Mouse (Mus musculus) forebrain, embryonic 13.5 days (tissue): ENCODE measurements around the gene Camta1. TPM values are rescaled to one million over a fixed set of nuclear protein-coding genes. Genes with fewer than 3 reads are reported as not detected.
A peak's percentile ranks its signal among the peaks of the same experiment; 100 is the strongest.

ENCODE experiments used
- ATAC-seq: fragments of 200-750 bp; cut with Nextera tagmentation; 2 replicates; pipeline ENCODE4 v1.8.0; 2017
- H3K27ac ChIP-seq: fragments of 300-500 bp; sonication (generic); 2 replicates; pipeline ENCODE4 v1.5.1; 2015; ENCODE audit warnings: inconsistent platforms, mild to moderate bottlenecking, moderate library complexity
- H3K27me3 ChIP-seq: fragments of 300-500 bp; sonication (generic); 2 replicates; pipeline ENCODE4 v1.6.1; 2015; ENCODE audit warnings: mild to moderate bottlenecking, inconsistent platforms
- H3K36me3 ChIP-seq: fragments of 300-500 bp; sonication (generic); 2 replicates; pipeline ENCODE4 v1.6.1; 2015; ENCODE audit warnings: mild to moderate bottlenecking, inconsistent platforms; ENCODE audit not compliant: poor library complexity, severe bottlenecking
- H3K4me1 ChIP-seq: fragments of 300-500 bp; sonication (generic); 2 replicates; pipeline ENCODE4 v1.6.1; 2015; ENCODE audit warnings: inconsistent platforms
- H3K4me2 ChIP-seq: fragments of 300-500 bp; sonication (generic); 2 replicates; pipeline ENCODE4 v1.6.1; 2015; ENCODE audit warnings: inconsistent platforms, mild to moderate bottlenecking, moderate library complexity
- H3K4me3 ChIP-seq: fragments of 300-500 bp; sonication (generic); 2 replicates; pipeline ENCODE4 v1.5.1; 2015; ENCODE audit warnings: mild to moderate bottlenecking, inconsistent platforms
- H3K9ac ChIP-seq: fragments of 300-500 bp; sonication (generic); 2 replicates; pipeline ENCODE4 v1.6.1; 2015; ENCODE audit warnings: mild to moderate bottlenecking, inconsistent platforms
- H3K9me3 ChIP-seq: fragments of 300-500 bp; sonication (generic); replicated peaks from 2 replicates; pipeline ENCODE4 v1.6.1; 2016; ENCODE audit warnings: inconsistent platforms
- WGBS: fragments of 180-500 bp; shearing (Covaris S2); methylation state at CpG from one replicate; pipeline ENCODE4 v1.1.7; 2015; 5-methylcytosine and 5-hydroxymethylcytosine counted together
- polyA plus RNA-seq: library from polyadenylated mRNA; unstranded; fragments of >200 nt; fragmentation: Nextera tagmentation; extraction: Ambion mirVana; gene quantifications from 2 replicates; pipeline ENCODE4 v1.2.1, GENCODE M21; 2015

Gene Camta1
- polyA plus RNA-seq, 1 experiment from 2014 or later = 150 TPM

DNA sequence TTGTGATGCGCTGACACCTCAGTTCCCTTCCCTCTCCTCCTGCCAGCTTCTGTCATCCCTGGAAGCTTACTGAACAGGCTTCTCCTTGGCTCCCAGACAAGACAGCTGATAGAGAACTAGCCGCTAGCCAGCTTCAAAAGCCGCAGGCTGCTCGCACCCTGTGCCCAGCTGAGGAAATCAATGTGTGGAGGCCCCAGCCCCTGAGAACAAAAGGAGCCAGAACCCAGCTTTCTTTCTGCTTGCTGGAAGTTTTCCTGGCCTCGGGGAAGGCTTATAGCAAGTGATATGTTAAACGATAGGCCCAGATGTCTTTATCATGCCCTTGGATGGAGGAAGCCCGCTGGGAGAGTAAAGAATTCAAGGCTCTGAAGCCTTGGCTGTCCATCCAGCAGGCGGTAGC, 411.7 kb downstream of the Camta1 start:
- peak; percentile 50; the same call in 1 of the 2 replicates for ATAC-seq
- Histone ChIP-seq H3K9ac (no peak overlapping the region), H3K36me3 (no peaks in the 10 kb centered on the region), H3K4me1 (peaks cover 21% of the 10 kb centered on the region), H3K4me3 (no peak overlapping the region), H3K4me2 (no peak overlapping the region), H3K9me3 (no peaks in the 10 kb centered on the region), H3K27ac (no peak overlapping the region), H3K27me3 (peaks cover 7% of the 10 kb centered on the region; the same call in 1 of the 2 replicates)
- 7% methylated on average over 8 of the region's 8 CpGs for WGBS

DNA sequence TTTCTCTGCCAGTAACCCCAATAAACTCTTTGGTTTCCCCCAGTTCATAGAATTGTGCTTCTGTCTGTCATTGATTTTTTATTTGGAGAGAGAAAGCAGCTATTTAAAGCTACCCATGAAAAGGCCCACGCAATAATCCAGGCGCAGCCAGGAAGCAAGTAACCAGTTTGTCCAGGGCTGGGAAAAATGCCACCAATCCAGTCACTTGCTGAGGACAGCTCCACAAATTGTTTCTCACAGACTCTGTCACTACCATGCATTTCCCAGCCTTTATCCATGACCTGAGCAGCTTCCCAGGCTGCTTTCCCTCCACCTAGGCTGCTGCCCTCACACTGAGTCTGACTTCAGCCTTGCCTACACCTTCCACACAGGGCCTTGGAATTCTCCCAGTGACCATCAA, 413.3 kb downstream of the Camta1 start:
- peaks cover 21% of the 10 kb centered on the region for H3K4me1 ChIP-seq
- H3K9me3 ChIP-seq = no peaks in the 10 kb centered on the region
- peaks cover 7% of the 10 kb centered on the region; the same call in 1 of the 2 replicates for H3K27me3 ChIP-seq
- H3K4me3 ChIP-seq = no peak overlapping the region
- H3K27ac ChIP-seq = no peak overlapping the region
- H3K9ac ChIP-seq = no peak overlapping the region; the same call in 1 of the 2 replicates
- no peaks in the 10 kb centered on the region for H3K36me3 ChIP-seq
- no peak for ATAC-seq
- H3K4me2 ChIP-seq = no peak overlapping the region
- WGBS = 93% methylated on average over 2 of the region's 2 CpGs

DNA sequence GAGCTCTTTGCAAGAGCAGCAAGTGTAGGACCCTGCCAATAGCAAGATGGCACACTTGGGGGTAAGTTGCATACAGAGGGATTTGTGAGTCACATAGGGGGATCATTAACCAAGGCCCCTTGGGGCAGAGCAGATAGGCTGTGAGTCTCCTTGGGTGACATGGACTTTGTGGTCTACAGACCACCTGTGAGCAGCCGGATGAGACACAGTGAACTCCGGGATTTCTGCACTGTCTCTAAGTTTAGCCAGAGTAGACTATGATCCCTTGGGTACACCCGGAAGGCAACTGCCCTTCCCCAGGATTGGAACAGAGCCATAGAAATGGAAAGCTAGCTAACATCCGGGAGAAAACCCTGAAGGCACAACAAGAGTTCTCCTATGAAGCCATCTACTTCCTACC, 417.0 kb downstream of the Camta1 start:
- H3K9ac ChIP-seq = no peak overlapping the region
- no peak overlapping the region for H3K4me2 ChIP-seq
- H3K27me3 ChIP-seq = peaks cover 7% of the 10 kb centered on the region; the same call in 1 of the 2 replicates
- ATAC-seq = no peak
- WGBS = 92% methylated on average over 4 of the region's 4 CpGs
- no peak overlapping the region for H3K4me3 ChIP-seq
- H3K36me3 ChIP-seq = no peaks in the 10 kb centered on the region
- H3K27ac ChIP-seq = no peak overlapping the region
- H3K4me1 ChIP-seq = peaks cover 8% of the 10 kb centered on the region
- H3K9me3 ChIP-seq = 0 out of 2 replicates have a peak, but pooled peaks cover 9% of the 10 kb centered on the region

DNA sequence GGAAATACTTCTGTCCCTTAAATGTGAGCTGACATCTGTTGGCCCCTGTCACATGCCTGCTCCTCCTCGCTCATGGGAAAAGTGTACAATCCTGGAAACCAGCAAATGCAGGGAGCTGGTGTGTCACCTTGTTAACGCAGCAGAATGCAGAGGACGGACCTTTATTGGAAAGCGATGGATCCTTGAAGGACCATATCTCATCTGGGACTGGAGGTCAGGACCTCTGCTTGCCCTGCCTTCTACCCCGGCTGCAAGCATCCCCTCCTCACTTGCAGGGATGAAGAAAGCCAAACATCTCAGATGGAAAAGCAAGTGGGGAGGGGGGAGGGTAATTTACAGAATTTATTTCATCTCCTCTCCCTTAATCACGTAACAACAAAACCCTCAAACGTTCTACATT, 423.1 kb downstream of the Camta1 start:
- Histone ChIP-seq H3K36me3 (no peaks in the 10 kb centered on the region), H3K4me1 (peaks cover 12% of the 10 kb centered on the region), H3K9me3 (0 out of 2 replicates have a peak, but pooled peaks cover 9% of the 10 kb centered on the region), H3K27ac (no peak overlapping the region), H3K4me2 (no peak overlapping the region), H3K27me3 (no peaks in the 10 kb centered on the region), H3K4me3 (no peak overlapping the region), H3K9ac (no peak overlapping the region)
- no peak for ATAC-seq
- 37% methylated on average over 7 of the region's 7 CpGs for WGBS

DNA sequence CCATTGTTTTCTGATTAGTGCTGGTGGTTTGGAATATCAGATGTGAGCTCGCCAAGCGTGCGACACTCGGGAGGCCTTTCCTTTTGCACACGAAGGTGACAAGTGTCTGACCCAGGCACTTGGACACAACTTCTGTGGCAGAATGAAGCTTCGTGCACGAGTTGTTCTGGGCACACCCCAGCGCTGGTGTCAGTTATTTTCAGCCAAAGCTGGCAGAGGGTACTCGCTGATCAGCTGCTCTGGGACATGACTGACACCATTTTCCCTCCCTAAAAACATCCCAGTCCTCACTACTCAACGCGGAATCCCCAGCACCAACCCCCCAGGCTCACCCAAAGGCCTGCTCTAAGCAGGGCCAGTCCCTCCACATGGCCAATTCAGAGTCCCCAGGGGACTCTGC, 423.8 kb downstream of the Camta1 start:
- H3K4me3 ChIP-seq = no peak overlapping the region
- no peak for ATAC-seq
- WGBS = 73% methylated on average over 11 of the region's 11 CpGs
- H3K27me3 ChIP-seq = no peaks in the 10 kb centered on the region; the same call in 1 of the 2 replicates
- no peaks in the 10 kb centered on the region for H3K36me3 ChIP-seq
- H3K4me1 ChIP-seq = peaks cover 12% of the 10 kb centered on the region
- H3K27ac ChIP-seq = no peak overlapping the region
- H3K9me3 ChIP-seq = 0 out of 2 replicates have a peak, but pooled peaks cover 9% of the 10 kb centered on the region
- no peak overlapping the region for H3K4me2 ChIP-seq
- no peak overlapping the region for H3K9ac ChIP-seq

DNA sequence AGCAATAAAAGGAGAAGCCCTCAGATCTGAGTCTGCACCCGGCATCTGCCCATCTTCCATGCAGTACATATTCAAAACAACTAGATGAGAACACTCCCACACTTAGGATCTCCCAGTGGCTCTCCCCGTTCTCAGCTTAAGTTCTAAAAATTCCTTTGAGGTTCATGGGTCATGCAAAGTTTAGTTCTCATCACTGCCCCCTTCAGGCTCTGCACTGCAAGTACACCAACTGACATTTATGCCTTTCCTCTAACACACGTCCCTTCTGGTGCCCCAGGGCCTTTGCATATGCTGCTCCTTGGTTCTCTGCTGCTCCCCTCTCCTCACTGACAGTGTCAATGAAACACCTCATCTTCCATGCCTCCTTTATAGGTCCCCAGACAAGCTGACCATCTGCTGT, 436.5 kb downstream of the Camta1 start:
- no peak overlapping the region for H3K9ac ChIP-seq
- no peak for ATAC-seq
- H3K4me1 ChIP-seq = no peaks in the 10 kb centered on the region
- 0 out of 2 replicates have a peak, but pooled peaks cover 9% of the 10 kb centered on the region for H3K9me3 ChIP-seq
- no peak overlapping the region for H3K4me2 ChIP-seq
- no peak overlapping the region for H3K27ac ChIP-seq
- H3K4me3 ChIP-seq = no peak overlapping the region
- 71% methylated on average over 3 of the region's 3 CpGs for WGBS
- H3K27me3 ChIP-seq = no peaks in the 10 kb centered on the region
- H3K36me3 ChIP-seq = no peaks in the 10 kb centered on the region

DNA sequence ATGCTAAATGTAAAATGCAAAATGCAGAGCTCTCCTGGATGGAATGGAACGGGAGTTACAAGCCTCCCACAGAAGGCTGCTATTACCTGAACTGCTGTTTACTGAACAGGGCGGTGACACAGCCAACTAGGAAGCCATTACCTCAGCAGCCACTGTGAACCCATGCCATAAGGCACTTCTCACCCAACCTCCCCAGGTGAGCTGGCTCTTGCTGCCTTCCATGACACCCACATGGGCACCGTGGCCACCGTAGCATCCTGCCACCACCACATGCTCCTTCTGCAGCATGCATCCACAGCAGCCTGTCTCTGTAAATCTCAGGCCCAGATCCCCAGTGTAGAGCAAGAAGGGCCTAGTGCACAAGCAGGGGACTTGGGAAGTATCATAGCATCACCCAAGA, 438.8 kb downstream of the Camta1 start:
- Histone ChIP-seq H3K4me2 (no peak overlapping the region), H3K4me3 (no peak overlapping the region), H3K9me3 (0 out of 2 replicates have a peak, but pooled peaks cover 9% of the 10 kb centered on the region), H3K36me3 (no peaks in the 10 kb centered on the region), H3K27ac (no peak overlapping the region), H3K27me3 (0 out of 2 replicates have a peak, but pooled peaks cover 9% of the 10 kb centered on the region), H3K4me1 (no peaks in the 10 kb centered on the region), H3K9ac (no peak overlapping the region)
- WGBS = 85% methylated on average over 4 of the region's 4 CpGs
- ATAC-seq = no peak

DNA sequence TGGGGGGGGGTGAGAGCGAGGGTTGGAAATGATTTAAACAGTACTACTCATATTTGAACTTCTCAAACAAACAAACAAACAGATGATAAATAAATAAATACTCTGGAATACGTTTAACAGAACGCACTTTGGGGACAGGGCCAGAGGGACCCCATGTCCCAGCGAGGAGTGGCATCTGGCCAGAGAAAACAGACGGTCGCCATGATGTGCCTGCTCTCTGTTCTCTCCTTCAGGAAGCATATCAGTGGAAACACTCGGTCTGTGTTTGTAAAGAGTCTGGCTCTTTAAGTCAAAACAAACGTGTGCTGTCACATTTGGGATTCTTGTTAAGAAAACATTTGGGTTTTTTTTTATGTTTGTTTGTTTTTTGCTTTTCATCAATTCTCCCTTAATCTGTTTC, 439.3 kb downstream of the Camta1 start:
- no peaks in the 10 kb centered on the region for H3K36me3 ChIP-seq
- WGBS = 71% methylated on average over 8 of the region's 8 CpGs

DNA sequence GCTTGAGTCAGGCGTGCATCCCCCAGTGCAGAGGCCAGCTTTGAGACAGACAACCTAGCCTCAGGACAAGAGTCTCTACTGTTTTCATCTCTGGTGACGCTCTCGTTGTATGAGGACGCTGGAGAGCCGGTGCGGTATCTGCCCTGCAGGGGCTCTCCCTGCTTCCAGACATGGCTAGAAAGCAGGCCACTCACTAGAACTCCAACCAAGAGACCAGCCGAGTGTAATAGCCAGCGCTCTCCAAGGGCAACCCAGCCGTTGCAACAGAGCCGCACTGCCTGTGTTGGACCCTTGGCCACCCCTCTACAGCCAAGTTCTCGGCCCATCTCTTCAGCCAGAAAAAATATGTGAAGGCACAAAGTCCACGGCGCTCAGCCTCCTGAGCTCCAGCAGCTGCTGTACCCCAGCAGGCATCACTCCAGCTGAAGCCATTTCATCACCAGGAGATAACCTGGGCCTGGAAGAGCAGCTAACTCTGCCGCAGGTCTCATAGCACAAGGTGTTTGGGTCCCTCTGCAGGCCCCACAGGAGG, 443.3 kb downstream of the Camta1 start:
- ATAC-seq = no peak
- Histone ChIP-seq H3K4me3 (no peak overlapping the region), H3K9me3 (no peaks in the 10 kb centered on the region), H3K27ac (no peak overlapping the region), H3K36me3 (no peaks in the 10 kb centered on the region), H3K9ac (no peak overlapping the region), H3K27me3 (0 out of 2 replicates have a peak, but pooled peaks cover 13% of the 10 kb centered on the region), H3K4me2 (no peak overlapping the region), H3K4me1 (no peaks in the 10 kb centered on the region)
- WGBS = 74% methylated on average over 14 of the region's 14 CpGs

More for the DNA sequence above, 439.3 kb downstream of the Camta1 start:
- Histone ChIP-seq H3K4me3 (no peak overlapping the region), H3K4me1 (no peaks in the 10 kb centered on the region), H3K9ac (no peak overlapping the region), H3K27me3 (0 out of 2 replicates have a peak, but pooled peaks cover 9% of the 10 kb centered on the region), H3K4me2 (no peak overlapping the region), H3K27ac (no peak overlapping the region), H3K9me3 (0 out of 2 replicates have a peak, but pooled peaks cover 5% of the 10 kb centered on the region)
- ATAC-seq = peak; percentile 58; the same call in 1 of the 2 replicates

DNA sequence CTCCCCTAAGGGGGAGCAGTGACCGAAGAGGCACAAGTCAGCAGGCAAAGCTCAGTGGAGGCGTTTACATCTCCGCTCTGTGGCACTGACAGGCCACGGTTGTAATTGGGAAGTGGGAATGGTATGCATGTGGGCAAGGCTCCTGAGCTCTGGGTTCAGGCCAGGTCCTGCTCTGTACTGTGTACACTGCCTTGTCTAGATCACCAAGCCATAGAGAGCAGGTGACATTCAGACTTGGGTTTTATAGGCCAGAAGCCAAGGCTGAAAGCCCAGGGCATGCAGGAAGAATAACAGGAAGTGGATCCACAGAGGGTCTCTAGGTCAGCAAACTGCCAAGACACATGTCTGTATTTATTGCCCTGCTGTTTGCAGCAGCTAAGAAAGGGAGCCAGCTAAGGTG, 445.9 kb downstream of the Camta1 start:
- 85% methylated on average over 4 of the region's 4 CpGs for WGBS
- Histone ChIP-seq H3K9me3 (no peaks in the 10 kb centered on the region), H3K27ac (no peak overlapping the region), H3K4me3 (no peak overlapping the region), H3K9ac (no peak overlapping the region), H3K36me3 (no peaks in the 10 kb centered on the region), H3K4me2 (no peak overlapping the region), H3K27me3 (peaks cover 16% of the 10 kb centered on the region), H3K4me1 (peaks cover 15% of the 10 kb centered on the region)
- ATAC-seq = no peak

DNA sequence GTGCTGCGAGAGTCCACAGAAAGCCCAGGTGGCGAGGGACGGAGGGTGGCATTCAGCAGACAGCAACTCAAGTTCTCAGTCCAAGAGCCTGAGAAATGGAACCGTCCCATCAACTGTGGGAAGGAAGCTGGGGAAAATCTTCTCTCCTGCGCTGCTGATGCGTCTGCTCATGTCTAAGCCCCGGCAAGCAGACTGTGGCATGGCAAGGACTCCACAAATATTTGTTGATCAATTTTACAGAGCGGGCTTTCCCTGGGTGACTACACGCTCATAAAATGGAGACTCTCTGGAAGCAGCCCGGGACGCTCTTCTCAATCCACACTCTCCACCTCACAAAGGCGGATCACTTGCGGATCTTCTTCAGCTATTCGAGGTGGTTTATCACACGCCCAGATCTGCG, 446.3 kb downstream of the Camta1 start:
- no peaks in the 10 kb centered on the region for H3K36me3 ChIP-seq
- no peak for ATAC-seq
- no peak overlapping the region for H3K4me2 ChIP-seq
- H3K9me3 ChIP-seq = no peaks in the 10 kb centered on the region
- no peak overlapping the region for H3K4me3 ChIP-seq
- H3K4me1 ChIP-seq = peaks cover 16% of the 10 kb centered on the region
- H3K9ac ChIP-seq = no peak overlapping the region
- H3K27me3 ChIP-seq = peaks cover 16% of the 10 kb centered on the region
- 96% methylated on average over 16 of the region's 16 CpGs for WGBS
- H3K27ac ChIP-seq = no peak overlapping the region

DNA sequence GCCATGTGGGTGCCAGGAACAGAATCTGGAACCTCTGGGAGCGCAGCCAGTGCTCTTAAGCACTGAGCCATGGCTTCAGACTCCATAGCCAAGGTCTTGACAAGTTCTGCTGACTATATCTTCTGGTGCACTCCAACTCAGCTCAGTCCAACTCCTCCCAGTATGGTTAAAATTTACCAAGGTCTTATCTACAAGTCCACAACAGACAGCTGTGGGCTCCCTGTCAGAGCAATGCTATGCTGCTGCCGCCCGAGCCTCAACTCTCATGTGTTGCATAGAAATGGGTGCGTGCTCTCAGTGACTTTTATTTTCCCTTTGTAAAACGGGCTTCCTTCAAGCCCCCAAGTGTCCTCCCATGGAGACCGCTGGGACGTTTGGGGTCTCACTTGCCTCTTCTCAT, 446.7 kb downstream of the Camta1 start:
- H3K9ac ChIP-seq = no peak overlapping the region
- no peaks in the 10 kb centered on the region for H3K9me3 ChIP-seq
- H3K36me3 ChIP-seq = no peaks in the 10 kb centered on the region
- no peak overlapping the region for H3K27ac ChIP-seq
- peaks cover 16% of the 10 kb centered on the region for H3K4me1 ChIP-seq
- H3K4me3 ChIP-seq = no peak overlapping the region
- ATAC-seq = no peak
- no peak overlapping the region for H3K4me2 ChIP-seq
- WGBS = 93% methylated on average over 7 of the region's 7 CpGs
- H3K27me3 ChIP-seq = peaks cover 16% of the 10 kb centered on the region

DNA sequence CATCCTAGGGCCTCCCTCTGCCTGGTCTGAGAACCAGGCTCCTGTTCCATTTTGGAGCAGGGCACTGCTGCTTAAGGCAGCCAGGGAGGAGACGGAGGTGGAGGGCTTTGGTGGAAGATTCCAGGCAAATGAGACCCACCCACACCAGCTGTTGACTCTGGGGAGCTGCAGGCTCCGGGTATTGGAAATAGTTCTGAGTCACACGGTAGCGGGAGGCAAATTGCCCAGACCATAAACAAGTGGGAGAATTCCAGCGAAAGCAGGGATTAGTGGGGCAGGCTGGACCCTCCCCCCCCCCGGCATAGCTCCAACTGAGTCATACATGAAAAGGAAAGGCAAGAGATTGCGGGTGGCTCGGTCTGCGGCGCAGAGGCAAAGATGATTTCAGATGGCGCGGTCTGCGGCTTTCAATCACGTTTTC, 450.0 kb downstream of the Camta1 start:
- Histone ChIP-seq H3K4me2 (peak overlapping the region; percentile 40), H3K36me3 (no peaks in the 10 kb centered on the region), H3K27me3 (peaks cover 8% of the 10 kb centered on the region), H3K9me3 (0 out of 2 replicates have a peak, but pooled peaks cover 4% of the 10 kb centered on the region), H3K4me3 (no peak overlapping the region), H3K27ac (no peak overlapping the region), H3K4me1 (peaks cover 16% of the 10 kb centered on the region), H3K9ac (no peak overlapping the region)
- peak; percentile 41 for ATAC-seq
- WGBS = 18% methylated on average over 14 of the region's 14 CpGs
